Mouse (Mus musculus): ENCODE results near the gene Dhrs9. TPM values are rescaled to one million over a fixed set of nuclear protein-coding genes. Genes with fewer than 3 reads are reported as not detected.

Gene Dhrs9
- polyA plus RNA-seq, 1 experiment: 0.20 TPM

DNA sequence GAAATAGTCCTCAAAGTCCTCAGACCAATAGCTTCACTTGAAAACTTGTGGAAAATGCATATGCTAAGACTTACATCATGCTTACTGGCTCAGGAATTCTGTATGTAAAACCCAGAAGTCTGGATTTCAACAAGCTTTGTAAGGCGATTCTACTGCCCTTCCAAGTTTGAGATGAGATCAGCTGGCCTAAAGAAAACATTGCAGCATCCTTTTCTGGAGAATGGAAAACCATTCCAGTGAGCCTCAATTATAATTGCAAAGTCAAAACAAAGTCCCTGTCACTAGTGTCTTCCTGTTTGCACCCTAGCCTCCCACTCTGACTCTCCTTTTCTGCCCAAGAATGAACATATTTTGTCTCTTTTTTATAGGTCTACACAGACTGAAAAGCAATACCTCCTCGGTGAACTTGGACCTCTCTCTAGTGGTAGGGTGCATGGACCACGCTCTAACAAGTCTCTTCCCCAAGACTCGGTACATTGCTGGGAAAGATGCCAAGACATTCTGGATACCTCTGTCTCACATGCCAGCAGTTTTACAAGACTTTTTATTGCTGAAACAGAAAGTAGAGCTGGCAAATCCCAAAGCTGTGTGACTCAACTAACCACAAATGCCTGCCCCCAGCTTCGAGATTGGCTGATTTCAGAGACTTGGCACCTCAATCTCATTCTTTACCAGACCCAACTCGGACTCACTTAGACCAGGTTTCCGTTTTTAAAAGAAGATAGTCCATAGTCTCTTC, 20.8 kb downstream of the Dhrs9 start:
- TF ChIP-seq CTCF (conservative IDR thresholded peaks at IDR 0.05; ENCODE audit: insufficient read depth, insufficient read length, low read depth, low read length) (no peak), POLR2A (IDR thresholded peaks at IDR 0.05; ENCODE audit: low read depth, low read length) (no peak)

DNA sequence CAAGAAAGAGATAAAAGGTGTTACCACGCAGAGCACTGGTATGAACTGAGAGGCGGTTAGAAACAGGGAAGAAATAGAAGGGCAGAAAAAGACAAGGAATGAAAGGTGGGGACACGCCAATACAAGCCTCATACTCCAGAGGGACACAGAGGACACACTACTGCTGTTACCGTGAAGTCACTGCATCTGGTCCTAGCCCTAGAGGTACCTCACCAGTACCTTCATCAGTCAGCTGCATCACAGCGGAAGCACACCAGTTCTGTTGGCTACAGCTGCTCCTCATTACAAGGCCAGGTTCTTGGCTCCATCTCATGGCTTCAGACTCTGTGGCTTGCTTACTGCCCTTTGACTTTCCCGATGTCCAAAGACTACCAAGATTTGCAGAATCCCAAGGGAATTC, 21.6 kb downstream of the Dhrs9 start:
- no peaks in the 10 kb centered on the region for H3K27me3 ChIP-seq (replicated peaks; ENCODE audit: control insufficient read depth, insufficient read depth, low read length)
- no peak overlapping the region for H3K4me3 ChIP-seq (ENCODE audit: insufficient read depth, low read depth, low read length)
- H3K36me3 ChIP-seq (ENCODE audit: control insufficient read depth, insufficient read depth, low read length): no peaks in the 10 kb centered on the region
- no peak for TF ChIP-seq POLR2A (IDR thresholded peaks at IDR 0.05; ENCODE audit: low read depth, low read length)
- no peak for TF ChIP-seq CTCF (conservative IDR thresholded peaks at IDR 0.05; ENCODE audit: insufficient read depth, insufficient read length, low read depth, low read length)
- no peaks in the 10 kb centered on the region; the same call in 1 of the 2 replicates for H3K4me1 ChIP-seq (ENCODE audit: control insufficient read depth, insufficient read depth, low read length)
- 94% methylated on average over 6 of the region's 6 CpGs for WGBS
- no peak for DNase-seq
- H3K27ac ChIP-seq (ENCODE audit: insufficient read depth, low read depth, low read length): no peak overlapping the region

More for the DNA sequence above, 20.8 kb downstream of the Dhrs9 start:
- DNase-seq: peak; percentile 48
- Histone ChIP-seq H3K4me3 (ENCODE audit: insufficient read depth, low read depth, low read length) (no peak overlapping the region), H3K27ac (ENCODE audit: insufficient read depth, low read depth, low read length) (no peak overlapping the region), H3K27me3 (replicated peaks; ENCODE audit: control insufficient read depth, insufficient read depth, low read length) (no peaks in the 10 kb centered on the region), H3K36me3 (ENCODE audit: control insufficient read depth, insufficient read depth, low read length) (no peaks in the 10 kb centered on the region), H3K4me1 (ENCODE audit: control insufficient read depth, insufficient read depth, low read length) (no peaks in the 10 kb centered on the region; the same call in 1 of the 2 replicates)
- WGBS: 50% methylated on average over 7 of the region's 7 CpGs

- H3K27ac ChIP-seq (ENCODE audit: insufficient read depth, low read depth, low read length): no peak overlapping the region
- no peaks in the 10 kb centered on the region; the same call in 1 of the 2 replicates for H3K4me1 ChIP-seq (ENCODE audit: control insufficient read depth, insufficient read depth, low read length)
- no peak for TF ChIP-seq POLR2A (IDR thresholded peaks at IDR 0.05; ENCODE audit: low read depth, low read length)
- TF ChIP-seq CTCF (conservative IDR thresholded peaks at IDR 0.05; ENCODE audit: insufficient read depth, insufficient read length, low read depth, low read length): no peak
- DNase-seq: no peak
- 92% methylated on average over 7 of the region's 7 CpGs for WGBS
- H3K36me3 ChIP-seq (ENCODE audit: control insufficient read depth, insufficient read depth, low read length): no peaks in the 10 kb centered on the region
- no peaks in the 10 kb centered on the region for H3K27me3 ChIP-seq (replicated peaks; ENCODE audit: control insufficient read depth, insufficient read depth, low read length)
- no peak overlapping the region for H3K4me3 ChIP-seq (ENCODE audit: insufficient read depth, low read depth, low read length)
These were observed 22.1 kb downstream of the Dhrs9 start for GRCm38 (mm10) chr2:69402309-69402708.

GRCm38 (mm10) chr2:69405692-69406091, 25.4 kb downstream of the Dhrs9 start:
- H3K27me3 ChIP-seq (replicated peaks; ENCODE audit: control insufficient read depth, insufficient read depth, low read length): no peaks in the 10 kb centered on the region
- no peak for DNase-seq
- H3K4me1 ChIP-seq (ENCODE audit: control insufficient read depth, insufficient read depth, low read length): no peaks in the 10 kb centered on the region; the same call in 1 of the 2 replicates
- H3K4me3 ChIP-seq (ENCODE audit: insufficient read depth, low read depth, low read length): no peak overlapping the region
- no peaks in the 10 kb centered on the region for H3K36me3 ChIP-seq (ENCODE audit: control insufficient read depth, insufficient read depth, low read length)
- H3K27ac ChIP-seq (ENCODE audit: insufficient read depth, low read depth, low read length): no peak overlapping the region
- no peak for TF ChIP-seq POLR2A (IDR thresholded peaks at IDR 0.05; ENCODE audit: low read depth, low read length)
- TF ChIP-seq CTCF (conservative IDR thresholded peaks at IDR 0.05; ENCODE audit: insufficient read depth, insufficient read length, low read depth, low read length): no peak
- WGBS: 94% methylated on average over 5 of the region's 5 CpGs

GRCm38 (mm10) chr2:69414539-69414938, 34.3 kb downstream of the Dhrs9 start:
- H3K27me3 ChIP-seq (replicated peaks; ENCODE audit: control insufficient read depth, insufficient read depth, low read length): no peaks in the 10 kb centered on the region
- no peaks in the 10 kb centered on the region for H3K36me3 ChIP-seq (ENCODE audit: control insufficient read depth, insufficient read depth, low read length)
- no peaks in the 10 kb centered on the region for H3K4me1 ChIP-seq (ENCODE audit: control insufficient read depth, insufficient read depth, low read length)
- 95% methylated on average over 10 of the region's 10 CpGs for WGBS
- DNase-seq: no peak
- TF ChIP-seq CTCF (conservative IDR thresholded peaks at IDR 0.05; ENCODE audit: insufficient read depth, insufficient read length, low read depth, low read length) (no peak), POLR2A (IDR thresholded peaks at IDR 0.05; ENCODE audit: low read depth, low read length) (no peak)
- H3K27ac ChIP-seq (ENCODE audit: insufficient read depth, low read depth, low read length): no peak overlapping the region
- H3K4me3 ChIP-seq (ENCODE audit: insufficient read depth, low read depth, low read length): no peak overlapping the region

GRCm38 (mm10) chr2:69415070-69415469, 34.8 kb downstream of the Dhrs9 start:
- Histone ChIP-seq H3K36me3 (ENCODE audit: control insufficient read depth, insufficient read depth, low read length) (no peaks in the 10 kb centered on the region), H3K4me1 (ENCODE audit: control insufficient read depth, insufficient read depth, low read length) (no peaks in the 10 kb centered on the region), H3K4me3 (ENCODE audit: insufficient read depth, low read depth, low read length) (no peak overlapping the region), H3K27me3 (replicated peaks; ENCODE audit: control insufficient read depth, insufficient read depth, low read length) (no peaks in the 10 kb centered on the region), H3K27ac (ENCODE audit: insufficient read depth, low read depth, low read length) (no peak overlapping the region)
- no peak for DNase-seq
- WGBS: 72% methylated on average over 6 of the region's 6 CpGs
- TF ChIP-seq POLR2A (IDR thresholded peaks at IDR 0.05; ENCODE audit: low read depth, low read length): no peak
- TF ChIP-seq CTCF (conservative IDR thresholded peaks at IDR 0.05; ENCODE audit: insufficient read depth, insufficient read length, low read depth, low read length): no peak

DNA sequence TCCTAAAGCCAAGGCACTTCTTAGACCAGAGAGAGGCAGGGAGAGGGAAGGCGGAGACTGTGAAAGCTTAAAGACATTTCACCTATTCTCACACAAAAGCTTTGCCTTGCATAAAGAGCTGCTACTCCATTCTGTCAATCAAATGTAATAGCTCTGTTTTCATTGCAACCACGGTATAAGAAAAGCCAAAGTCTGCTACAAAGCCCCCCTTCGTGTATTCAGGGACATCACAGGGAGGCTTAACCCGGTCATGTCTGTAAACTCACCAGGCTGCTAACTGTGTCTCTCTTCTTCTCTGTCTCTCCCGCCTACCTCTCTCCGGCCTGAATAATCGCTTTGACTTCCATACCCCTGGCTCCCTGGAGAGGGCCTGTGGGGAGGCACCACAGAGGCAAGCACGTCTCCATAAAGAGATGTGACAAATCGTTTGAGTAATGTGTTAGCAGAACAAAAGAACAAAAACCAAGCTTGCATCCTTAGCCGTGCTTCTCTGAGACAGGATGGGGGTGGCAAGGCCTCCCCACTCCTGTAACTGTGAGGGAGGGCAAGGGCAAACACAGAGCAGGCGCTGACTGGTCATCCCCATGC, 38.1 kb downstream of the Dhrs9 start:
- Histone ChIP-seq H3K4me1 (ENCODE audit: control insufficient read depth, insufficient read depth, low read length) (no peaks in the 10 kb centered on the region), H3K4me3 (ENCODE audit: insufficient read depth, low read depth, low read length) (no peak overlapping the region), H3K36me3 (ENCODE audit: control insufficient read depth, insufficient read depth, low read length) (no peaks in the 10 kb centered on the region), H3K27ac (ENCODE audit: insufficient read depth, low read depth, low read length) (no peak overlapping the region), H3K27me3 (replicated peaks; ENCODE audit: control insufficient read depth, insufficient read depth, low read length) (no peaks in the 10 kb centered on the region)
- no peak for TF ChIP-seq CTCF (conservative IDR thresholded peaks at IDR 0.05; ENCODE audit: insufficient read depth, insufficient read length, low read depth, low read length)
- TF ChIP-seq POLR2A (IDR thresholded peaks at IDR 0.05; ENCODE audit: low read depth, low read length): no peak
- no peak for DNase-seq
- WGBS: 37% methylated on average over 11 of the region's 11 CpGs

All from kidney, adult 2 months (tissue).